Mouse (Mus musculus) adrenal gland (tissue): ENCODE measurements around the gene D430041D05Rik.

Source experiments
- intact Hi-C: fragments of 180-260 bp; cut with DNase I; formaldehyde crosslinking; loops from one replicate; pipeline ENCODE4 v1.15.1; 2025

D430041D05Rik gene

GRCm38 (mm10) chr2:104208415-104208814, 202.4 kb downstream of the D430041D05Rik start:
- intact Hi-C loops: no loop called here

GRCm38 (mm10) chr2:104207948-104208347, 202.9 kb downstream of the D430041D05Rik start:
- intact Hi-C loops: no loop called here

DNA sequence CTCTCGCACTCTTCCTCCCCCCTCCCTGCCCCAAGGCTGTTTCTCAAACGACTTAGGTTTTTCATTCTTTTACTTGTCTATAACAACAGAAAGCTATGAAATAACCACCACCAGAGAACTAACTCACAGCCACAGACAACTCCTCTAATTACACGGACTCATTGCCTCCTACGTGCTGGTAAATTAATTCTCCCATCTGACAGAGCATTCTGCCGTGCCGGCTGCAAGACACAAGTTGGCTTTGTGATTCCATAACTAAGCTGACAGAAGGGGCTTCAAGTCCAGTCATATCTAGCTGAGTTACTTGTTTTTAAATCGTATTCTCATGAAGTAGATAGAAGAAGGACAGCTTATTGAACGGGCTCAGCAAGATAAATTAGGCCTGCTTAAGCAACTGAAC, 205.2 kb downstream of the D430041D05Rik start:
- intact Hi-C loops: no loop called here

DNA sequence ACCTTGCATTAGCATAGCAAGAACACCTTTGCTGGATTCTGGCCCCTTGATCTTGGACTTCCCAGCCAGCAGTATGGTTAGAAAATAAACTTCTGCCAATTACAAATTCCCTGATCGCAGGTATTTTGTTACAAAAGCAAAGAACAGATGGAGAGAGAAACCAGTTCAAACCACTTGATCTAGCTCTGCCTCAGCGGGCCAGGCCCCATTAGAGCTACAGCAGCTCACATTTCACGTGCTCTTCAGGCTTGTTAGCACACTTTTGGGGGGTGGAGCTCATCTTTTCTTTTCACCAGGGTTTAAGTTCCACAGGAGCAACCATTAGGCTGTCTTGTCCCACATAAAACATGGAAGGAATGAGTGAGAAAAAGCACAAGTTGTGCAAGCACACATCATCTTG, 210.6 kb downstream of the D430041D05Rik start:
- intact Hi-C loops: no loop called here

DNA sequence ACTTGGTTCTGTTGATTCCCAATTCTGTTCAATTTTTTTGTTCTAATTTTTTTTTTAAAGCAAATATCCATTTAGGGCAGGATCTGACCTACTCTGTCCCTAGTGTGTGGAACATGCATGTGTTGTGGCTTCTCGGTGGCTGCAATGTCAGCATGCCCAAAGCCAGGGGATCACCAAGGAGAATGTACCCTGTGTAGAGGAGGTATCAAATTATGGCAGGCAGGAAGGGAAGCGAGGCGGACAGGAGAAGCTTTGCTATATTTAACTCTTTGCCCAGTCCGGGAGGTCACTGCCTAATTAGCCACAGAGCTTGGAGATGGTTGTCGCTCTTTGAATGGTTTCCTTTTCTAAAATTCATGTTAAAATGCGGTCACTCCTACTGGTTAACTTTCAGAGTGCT, 212.6 kb downstream of the D430041D05Rik start:
- intact Hi-C loops: no loop called here

DNA sequence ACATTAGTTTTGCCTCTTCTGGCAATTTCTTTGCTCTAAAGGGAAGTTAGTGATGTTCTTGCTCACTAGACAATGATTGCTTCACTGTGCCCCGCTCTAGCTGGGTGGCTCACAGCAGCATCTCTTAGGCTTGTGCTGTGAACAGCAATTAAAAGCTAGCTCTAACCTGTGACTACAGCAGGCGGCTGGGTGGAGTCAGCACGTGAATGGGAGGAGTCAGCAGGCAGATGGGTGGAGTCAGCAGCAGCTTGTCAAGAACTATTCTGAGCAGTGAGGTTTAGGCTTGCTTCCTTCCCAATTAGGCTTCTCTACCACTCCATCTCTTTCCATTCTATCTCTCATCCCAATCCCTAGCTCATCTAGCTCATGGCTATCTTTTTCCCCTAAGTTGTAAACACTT, 213.5 kb downstream of the D430041D05Rik start:
- intact Hi-C loops: no loop called here

DNA sequence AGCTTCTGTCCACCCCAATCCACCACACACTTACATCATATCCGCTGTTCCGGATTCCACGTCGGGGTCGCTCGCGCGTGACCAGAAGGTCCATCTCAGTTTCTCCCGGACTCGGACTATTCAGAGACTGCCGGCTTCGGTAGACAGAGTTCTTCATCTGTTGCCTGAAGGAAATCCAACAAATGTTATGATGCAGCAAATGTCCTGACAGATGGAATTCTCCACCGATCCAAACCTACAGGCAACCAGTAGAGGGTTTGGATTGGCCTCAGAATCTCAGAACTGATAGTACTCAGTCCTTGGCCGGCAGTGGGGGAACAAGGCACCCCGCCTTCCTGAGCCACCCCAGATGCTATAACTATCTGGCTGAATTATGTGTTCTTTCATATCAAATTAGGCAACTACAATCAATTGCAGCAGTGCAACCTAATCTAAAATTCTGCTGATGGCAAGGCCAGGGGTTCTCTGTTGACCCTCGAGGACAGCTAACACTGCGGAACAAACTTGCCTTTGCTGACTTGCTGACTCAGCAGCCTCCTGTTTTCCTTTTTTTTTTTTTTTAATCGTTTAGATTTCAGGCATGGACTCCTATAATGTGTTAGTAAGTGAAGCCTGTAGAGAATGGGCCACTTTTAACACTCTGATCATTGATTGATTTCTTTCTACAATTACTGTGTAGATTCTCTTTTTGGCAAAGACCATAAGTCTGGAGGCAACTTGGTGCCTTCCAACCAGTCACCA, 218.2 kb downstream of the D430041D05Rik start:
- intact Hi-C loops: no loop called here

- intact Hi-C loops: no loop called here
These were observed 219.1 kb downstream of the D430041D05Rik start for GRCm38 (mm10) chr2:104191723-104192122.

DNA sequence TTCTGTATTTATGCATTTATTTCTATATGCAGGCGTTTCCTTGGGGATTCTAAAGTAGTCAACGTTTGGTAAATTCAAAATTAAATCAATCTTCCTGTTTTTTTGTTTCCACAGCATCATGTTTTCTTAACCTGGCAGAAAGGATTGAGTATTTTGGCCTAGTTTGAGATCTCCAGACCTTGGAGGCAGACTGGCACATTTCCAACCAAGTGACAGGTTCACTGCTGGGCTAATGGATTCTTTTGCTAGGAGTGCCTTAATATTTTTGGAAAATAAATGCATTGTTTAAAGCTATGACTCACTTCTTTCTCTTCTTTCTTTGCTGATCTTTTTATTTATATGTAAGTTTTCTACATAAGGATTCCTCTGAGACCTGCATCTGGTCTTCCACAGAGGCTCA, 222.0 kb downstream of the D430041D05Rik start:
- intact Hi-C loops: no loop called here

DNA sequence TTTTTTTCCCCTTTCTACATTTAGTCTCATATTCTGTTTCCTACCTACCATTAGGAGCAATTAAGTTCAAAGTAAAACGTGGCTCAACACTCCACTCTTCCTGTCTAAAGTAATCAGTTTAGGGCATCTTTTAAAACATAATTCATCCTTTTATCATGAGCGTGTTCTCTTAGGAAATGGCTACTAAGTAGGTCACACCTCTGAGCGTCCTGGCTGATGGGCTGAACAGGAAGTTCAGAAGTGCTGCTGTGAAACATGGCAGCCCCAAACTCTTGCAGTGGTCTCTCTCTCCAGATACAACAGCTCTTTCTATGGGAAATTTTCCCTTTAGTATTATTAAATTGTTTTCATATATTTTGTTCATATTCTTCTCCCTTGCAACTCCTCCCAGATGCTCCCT, 223.7 kb downstream of the D430041D05Rik start:
- intact Hi-C loops: no loop called here

DNA sequence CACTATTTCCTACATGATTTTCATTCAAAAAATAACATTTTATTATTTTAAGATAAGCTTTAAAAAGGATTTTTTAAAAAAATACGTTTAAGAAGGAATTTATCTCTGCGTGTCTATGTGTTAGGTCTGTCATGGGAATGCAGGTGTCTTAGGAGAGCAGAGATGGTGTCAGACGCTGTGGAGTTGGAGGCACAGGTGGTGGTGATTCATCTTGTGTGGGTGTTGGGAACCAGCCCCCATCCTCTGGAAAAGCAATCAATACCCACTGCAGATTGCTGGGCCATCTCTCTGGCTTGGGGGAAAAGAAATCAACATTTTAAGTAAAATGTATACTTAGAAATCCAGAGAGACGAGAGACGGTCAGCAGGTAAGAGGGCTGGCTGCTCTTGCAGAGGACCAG, 225.2 kb downstream of the D430041D05Rik start:
- intact Hi-C loops: no loop called here

GRCm38 (mm10) chr2:104184296-104184695, 226.5 kb downstream of the D430041D05Rik start:
- intact Hi-C loops: no loop called here

DNA sequence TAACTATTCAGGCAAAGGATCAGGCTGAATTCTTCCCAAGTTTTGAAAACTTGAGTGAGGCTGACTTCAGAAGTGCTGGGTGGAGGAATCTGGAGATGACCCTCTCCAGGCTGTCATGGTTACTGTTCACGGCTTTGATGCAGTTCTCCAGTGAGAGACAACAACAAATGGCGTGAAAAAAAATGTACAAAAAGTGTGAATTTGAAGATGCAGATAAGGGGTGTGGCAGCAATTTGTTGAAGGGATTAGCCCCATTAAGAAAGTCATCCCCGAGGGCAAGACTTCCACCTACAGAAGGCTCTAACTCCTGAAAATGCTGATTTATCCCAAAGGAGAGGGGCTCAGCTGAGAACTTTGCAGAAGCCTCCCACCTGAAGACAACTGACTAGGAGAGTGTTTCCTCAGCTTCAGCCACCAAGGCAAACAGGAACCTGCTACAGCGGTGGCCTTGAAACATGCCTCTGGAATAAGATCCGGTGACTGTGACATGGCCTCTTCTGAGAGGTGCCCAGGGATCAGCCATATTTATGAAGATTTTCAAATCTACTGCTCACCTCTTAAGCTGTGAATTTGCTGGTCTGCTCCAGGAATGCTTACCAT, 227.5 kb downstream of the D430041D05Rik start:
- intact Hi-C loops: no loop called here

DNA sequence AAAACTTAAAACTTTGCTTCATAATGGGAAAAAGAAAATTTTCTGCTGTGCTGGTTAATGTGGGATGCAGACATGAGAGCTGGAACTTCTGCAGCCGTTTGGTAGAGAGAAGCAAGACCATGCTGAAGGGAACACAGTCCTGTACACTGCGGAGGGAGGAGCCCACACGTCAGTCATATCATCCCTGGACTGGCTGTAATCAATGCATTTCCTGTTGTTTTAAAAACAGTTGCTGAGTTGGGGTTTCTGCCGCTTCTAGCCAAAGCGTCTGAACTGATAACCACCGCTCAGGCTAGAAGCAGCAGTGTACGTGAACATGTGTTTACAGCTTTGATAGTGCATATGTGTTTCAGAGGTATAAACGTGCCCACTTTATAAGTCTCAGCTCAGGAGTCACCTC, 231.2 kb downstream of the D430041D05Rik start:
- intact Hi-C loops: no loop called here

DNA sequence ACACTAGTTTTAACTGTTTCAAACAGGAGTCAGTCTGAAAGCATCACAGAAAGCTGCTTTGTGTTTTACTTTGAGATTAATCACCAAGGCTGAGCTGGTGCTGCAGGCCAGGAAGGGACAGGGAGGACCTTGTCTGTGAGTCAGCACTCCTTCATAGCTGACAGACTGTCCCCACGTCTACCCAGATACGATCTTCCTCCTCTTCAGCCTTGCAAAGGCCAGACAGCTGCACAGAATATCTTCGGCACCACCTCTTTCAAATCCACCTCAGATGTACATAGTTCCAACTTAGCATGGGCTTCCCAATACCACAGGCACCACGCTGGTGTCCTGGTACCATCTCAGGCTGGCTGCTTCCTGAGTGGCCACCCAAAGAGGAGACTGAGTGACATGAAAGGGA, 232.6 kb downstream of the D430041D05Rik start:
- intact Hi-C loops: no loop called here

DNA sequence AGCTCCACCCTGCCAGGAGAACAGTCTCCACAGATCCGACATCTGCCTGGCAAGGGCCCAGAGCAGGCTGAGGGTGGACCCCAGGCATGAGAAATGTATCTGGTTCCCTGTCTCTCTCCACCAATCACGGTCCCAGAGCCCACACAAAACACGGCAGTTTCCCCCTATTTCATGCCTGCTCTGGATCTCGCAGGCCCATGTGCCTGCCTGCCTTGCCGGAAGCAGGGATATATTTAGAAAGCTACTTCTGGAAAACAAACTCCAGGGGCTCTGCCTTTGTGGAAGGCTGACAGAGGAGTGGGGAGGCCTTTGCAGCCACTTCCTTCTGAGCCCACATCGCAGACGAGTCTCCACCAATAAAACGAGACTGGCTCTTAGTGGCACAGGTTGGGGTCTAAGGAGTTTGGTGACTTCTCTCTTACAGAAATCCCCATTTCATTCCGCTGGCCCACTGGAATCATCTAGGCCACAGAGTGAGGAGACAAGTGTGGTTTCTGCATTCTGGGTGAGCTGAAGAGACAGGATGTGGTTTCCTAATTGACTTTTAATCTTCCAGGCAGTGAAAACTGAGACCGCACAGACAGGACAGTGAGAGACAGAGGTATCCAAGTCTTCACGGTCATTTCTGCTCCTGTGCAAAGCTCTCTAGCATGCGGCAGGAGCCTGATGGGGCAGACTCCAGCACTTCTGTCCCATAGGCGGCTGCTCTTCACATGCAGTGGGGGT, 233.7 kb downstream of the D430041D05Rik start:
- intact Hi-C loops: no loop called here

- intact Hi-C loops: no loop called here
These were observed 234.4 kb downstream of the D430041D05Rik start for GRCm38 (mm10) chr2:104176166-104176978.

DNA sequence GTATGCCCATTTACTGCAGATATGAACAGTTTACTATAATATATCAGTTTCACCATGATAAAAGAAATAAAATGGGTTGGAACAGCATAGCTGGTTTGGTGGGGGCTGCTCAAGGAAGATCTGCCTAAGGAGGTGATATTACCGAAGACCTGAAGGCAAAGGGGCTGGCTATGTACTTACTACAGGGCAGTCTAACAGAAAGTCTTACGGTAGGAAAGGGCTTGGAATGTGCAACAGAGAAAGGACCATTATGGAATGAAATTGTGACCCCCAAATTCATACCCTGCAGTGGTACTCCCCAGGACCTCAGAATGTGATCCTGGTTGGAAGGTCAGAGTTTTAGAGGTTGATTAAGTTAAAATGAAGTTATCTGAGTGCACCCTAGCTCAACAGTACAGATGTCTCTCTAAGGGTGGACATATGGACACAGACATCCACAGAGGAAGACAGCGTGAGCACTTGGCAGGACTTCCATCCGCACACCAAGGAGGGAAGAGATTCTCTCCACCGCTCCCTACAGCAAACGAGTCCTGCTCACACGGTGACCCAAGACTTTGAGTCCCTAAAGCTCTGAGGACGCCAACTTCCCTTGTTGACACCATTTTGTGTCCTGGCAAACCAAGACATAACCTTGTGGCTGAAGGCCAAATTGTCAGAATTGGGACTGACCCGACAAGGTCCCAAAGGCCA, 235.2 kb downstream of the D430041D05Rik start:
- intact Hi-C loops: no loop called here

GRCm38 (mm10) chr2:104173431-104173830, 237.4 kb downstream of the D430041D05Rik start:
- intact Hi-C loops: no loop called here

DNA sequence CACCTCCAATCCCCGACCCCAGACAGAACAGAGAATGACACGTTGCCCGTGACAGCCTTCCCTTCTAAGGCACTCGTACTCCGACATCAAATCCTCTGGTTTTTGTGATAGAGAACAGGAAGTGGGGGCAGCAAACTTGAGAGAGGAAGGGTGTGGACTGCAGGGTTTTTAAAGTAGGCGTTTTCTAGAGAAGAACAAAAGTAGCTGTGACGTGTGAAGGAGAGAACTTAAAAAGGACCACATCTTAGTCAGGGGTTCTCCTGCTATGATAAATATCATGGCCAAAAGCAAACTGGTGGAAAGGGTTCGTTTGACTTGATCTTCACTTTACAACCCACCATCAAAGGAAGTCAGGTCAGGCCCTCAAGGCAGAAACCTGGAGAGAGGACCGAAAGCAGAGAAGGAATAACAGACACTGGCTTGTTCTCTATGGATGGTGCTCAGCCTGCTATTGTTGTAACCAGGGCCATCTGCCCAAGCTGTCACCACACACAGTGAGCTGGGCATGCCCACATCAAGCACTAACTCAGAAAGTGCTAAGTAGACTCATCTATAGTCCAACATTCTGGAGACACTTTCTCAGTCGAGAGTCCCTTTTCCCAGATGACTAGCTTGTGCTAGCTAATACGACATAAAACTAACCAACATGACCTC, 238.0 kb downstream of the D430041D05Rik start:
- intact Hi-C loops: no loop called here
